Mouse (Mus musculus): ENCODE data around the gene Purb. TPM values are rescaled to one million over a fixed set of nuclear protein-coding genes. Genes with fewer than 3 reads are reported as not detected.
"Not testable (repeated sequence)": the region's sequence is repeated elsewhere in the genome, so short reads cannot be mapped to it uniquely, and the experiment has no call there.

The Purb gene
- polyA plus RNA-seq, 1 experiment from 2014 or later = 19.6 TPM

DNA sequence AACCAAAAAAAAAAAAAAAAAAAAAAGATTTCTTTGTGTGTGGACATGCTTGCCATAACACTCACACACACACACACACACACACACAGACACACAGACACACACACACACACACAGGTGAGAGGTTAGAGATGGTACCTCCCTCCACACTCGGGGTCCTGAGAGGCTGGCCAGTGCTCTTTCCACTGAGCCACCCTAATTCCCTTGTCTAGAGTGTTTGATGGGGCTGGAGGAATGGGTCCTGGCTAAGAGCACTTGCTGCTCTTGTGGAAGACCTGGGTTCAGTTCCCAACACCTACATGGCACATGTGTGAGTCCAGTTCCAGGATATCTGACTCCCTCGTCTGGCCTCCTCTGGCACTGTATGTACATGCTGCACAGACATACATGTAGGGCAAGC lies 38.0 kb downstream of the Purb start:
- peaks cover 16% of the 10 kb centered on the region; the same call in 1 of the 2 replicates for H3K36me3 ChIP-seq (ENCODE audit: control insufficient read depth, insufficient read depth, low read length)
- ATAC-seq (ENCODE audit: low FRiP score, low TSS enrichment) = no peak

DNA sequence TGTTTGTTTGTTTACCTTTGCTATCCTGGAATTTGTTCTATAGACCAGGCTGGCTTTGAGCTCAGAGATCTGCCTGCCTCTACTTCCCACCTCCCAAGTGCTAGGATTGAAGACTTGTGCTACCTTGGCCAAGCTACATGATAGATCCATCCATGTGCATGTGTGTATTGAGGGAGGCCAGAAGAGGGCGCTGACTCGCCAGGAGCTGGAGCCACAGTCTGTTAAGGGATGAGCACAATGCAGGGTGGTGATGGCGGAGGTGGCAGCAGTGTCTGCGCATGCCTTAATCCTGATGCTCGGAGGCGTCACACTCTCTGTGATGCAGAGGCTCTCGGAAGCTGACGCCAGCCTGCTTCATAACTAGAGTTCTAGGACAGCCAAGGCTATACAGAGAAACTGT lies 39.3 kb downstream of the Purb start:
- H3K4me2 ChIP-seq (replicated peaks; ENCODE audit: low read depth) = no peak overlapping the region
- WGBS = 71% methylated on average over 8 of the region's 8 CpGs
- ATAC-seq (ENCODE audit: low FRiP score, low TSS enrichment) (peak; percentile 64; the same call in 1 of the 2 replicates), DNase-seq (ENCODE audit: low spot score) (peak; percentile 49)
- no peaks in the 10 kb centered on the region for H3K9me3 ChIP-seq (ENCODE audit: control insufficient read depth, low read length)
- peaks cover 17% of the 10 kb centered on the region; the same call in 1 of the 2 replicates for H3K36me3 ChIP-seq (ENCODE audit: control insufficient read depth, insufficient read depth, low read length)
- H3K27me3 ChIP-seq (ENCODE audit: control insufficient read depth, insufficient read depth, low read length) = no peaks in the 10 kb centered on the region
- H3K4me3 ChIP-seq (ENCODE audit: low read depth, low read length) = no peak overlapping the region
- H3K9ac ChIP-seq (ENCODE audit: low read length) = no peak overlapping the region
- no peak overlapping the region for H3K27ac ChIP-seq (replicated peaks)
- TF ChIP-seq CTCF (IDR thresholded peaks at IDR 0.05; ENCODE audit: low read depth) = peak; percentile 80
- TF ChIP-seq EP300 (optimal IDR thresholded peaks at IDR 0.05) = no peak
- no peaks in the 10 kb centered on the region for H3K4me1 ChIP-seq (replicated peaks; ENCODE audit: control insufficient read depth, insufficient read depth)

More for the DNA sequence above, 38.0 kb downstream of the Purb start:
- H3K4me1 ChIP-seq (replicated peaks; ENCODE audit: control insufficient read depth, insufficient read depth) = no peaks in the 10 kb centered on the region
- 96% methylated on average over 2 of the region's 2 CpGs for WGBS
- TF ChIP-seq CTCF (IDR thresholded peaks at IDR 0.05; ENCODE audit: low read depth) = no peak
- no peak for TF ChIP-seq EP300 (optimal IDR thresholded peaks at IDR 0.05)
- no peak overlapping the region for H3K27ac ChIP-seq (replicated peaks)
- DNase-seq (ENCODE audit: low spot score) = no peak
- no peak overlapping the region for H3K9ac ChIP-seq (ENCODE audit: low read length)
- H3K27me3 ChIP-seq (ENCODE audit: control insufficient read depth, insufficient read depth, low read length) = no peaks in the 10 kb centered on the region
- H3K4me2 ChIP-seq (replicated peaks; ENCODE audit: low read depth) = no peak overlapping the region
- no peaks in the 10 kb centered on the region for H3K9me3 ChIP-seq (ENCODE audit: control insufficient read depth, low read length)
- no peak overlapping the region for H3K4me3 ChIP-seq (ENCODE audit: low read depth, low read length)

DNA sequence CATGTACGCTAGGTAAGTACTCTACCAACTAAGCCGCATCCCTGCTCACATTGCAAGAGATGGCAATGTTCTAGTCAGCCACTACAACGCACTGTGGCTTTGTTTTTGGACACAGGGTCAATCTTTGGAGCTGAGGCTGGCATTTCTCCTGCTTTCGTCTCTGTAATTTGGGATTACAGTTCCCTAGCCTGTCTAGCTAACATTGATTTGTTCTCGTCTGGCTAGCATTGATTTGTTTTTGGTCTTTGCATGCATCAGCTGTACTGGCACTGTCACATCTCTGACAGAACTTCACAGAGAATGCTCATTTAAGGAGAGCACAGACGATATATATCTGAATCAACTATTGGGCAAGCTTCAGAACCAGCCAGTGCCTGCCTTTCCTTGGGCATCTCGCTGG lies 45.5 kb downstream of the Purb start:
- Histone ChIP-seq H3K27me3 (ENCODE audit: control insufficient read depth, insufficient read depth, low read length) (no peaks in the 10 kb centered on the region), H3K4me3 (ENCODE audit: low read depth, low read length) (no peak overlapping the region), H3K4me2 (replicated peaks; ENCODE audit: low read depth) (no peak overlapping the region), H3K9ac (ENCODE audit: low read length) (no peak overlapping the region), H3K4me1 (replicated peaks; ENCODE audit: control insufficient read depth, insufficient read depth) (no peaks in the 10 kb centered on the region), H3K9me3 (ENCODE audit: control insufficient read depth, low read length) (no peaks in the 10 kb centered on the region), H3K36me3 (ENCODE audit: control insufficient read depth, insufficient read depth, low read length) (peaks cover 20% of the 10 kb centered on the region; the same call in 1 of the 2 replicates), H3K27ac (replicated peaks) (no peak overlapping the region)
- DNase-seq (ENCODE audit: low spot score) = no peak
- WGBS = 89% methylated on average over 7 of the region's 7 CpGs
- ATAC-seq (ENCODE audit: low FRiP score, low TSS enrichment) = no peak
- TF ChIP-seq CTCF (IDR thresholded peaks at IDR 0.05; ENCODE audit: low read depth) (no peak), EP300 (optimal IDR thresholded peaks at IDR 0.05) (no peak)

DNA sequence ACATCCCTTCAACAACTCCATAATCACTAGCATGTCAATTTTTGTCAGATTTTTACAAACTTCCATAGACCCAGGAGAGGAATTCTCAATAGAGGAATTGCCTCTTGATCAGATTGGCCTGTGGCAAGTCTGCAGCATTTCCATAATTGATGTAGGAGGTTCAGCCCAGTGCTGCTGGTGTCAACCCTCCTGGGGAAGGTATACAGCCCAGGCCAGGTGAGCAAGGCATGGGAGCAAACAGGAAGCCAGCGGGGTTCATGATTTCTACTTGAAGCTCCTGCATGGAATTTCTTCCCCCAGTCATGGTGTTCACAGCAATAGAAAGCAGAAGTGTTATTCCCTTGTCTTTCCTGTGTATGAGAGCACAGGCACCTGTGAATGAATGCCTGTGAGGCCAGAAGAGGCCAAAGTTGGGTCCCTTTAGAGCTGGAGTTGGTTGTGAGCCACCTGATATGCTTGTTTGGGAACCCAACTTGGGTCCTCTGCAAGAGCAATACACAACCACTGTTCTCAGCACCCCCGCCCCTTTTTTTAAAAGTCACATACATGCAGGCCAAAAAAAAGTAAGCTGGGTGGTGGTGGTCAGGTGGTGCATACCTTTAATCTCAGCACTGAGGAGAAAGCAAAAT lies 54.9 kb downstream of the Purb start:
- H3K27ac ChIP-seq (replicated peaks) = no peak overlapping the region

DNA sequence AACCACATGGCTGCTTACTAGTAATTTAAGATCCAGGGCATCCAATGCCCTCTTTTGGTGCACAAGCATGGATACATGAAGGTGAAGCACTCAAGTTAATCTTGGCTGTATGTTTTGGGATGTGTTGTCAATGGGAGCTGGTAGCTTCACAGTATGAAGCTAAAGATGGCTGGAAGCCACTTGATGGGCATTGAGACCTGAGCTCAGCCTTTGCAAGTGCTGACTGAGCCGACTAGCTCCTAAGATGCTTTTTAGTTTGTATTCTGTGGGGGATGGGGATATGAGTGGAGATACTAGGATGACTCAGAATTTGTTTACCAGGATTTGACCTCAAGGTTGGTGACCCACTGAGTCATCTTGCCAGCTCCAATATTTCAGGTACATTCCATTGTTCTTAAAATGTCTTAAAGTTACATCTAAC lies 55.4 kb downstream of the Purb start:
- 8% methylated on average over 1 of the region's 1 CpGs for WGBS

More for the DNA sequence above, 54.9 kb downstream of the Purb start:
- 75% methylated on average over 2 of the region's 2 CpGs for WGBS
- no peak overlapping the region for H3K4me3 ChIP-seq (ENCODE audit: low read depth, low read length)
- H3K4me1 ChIP-seq (replicated peaks; ENCODE audit: control insufficient read depth, insufficient read depth) = no peaks in the 10 kb centered on the region
- DNase-seq (ENCODE audit: low spot score) = no peak
- H3K27me3 ChIP-seq (ENCODE audit: control insufficient read depth, insufficient read depth, low read length) = no peaks in the 10 kb centered on the region
- no peak overlapping the region for H3K9ac ChIP-seq (ENCODE audit: low read length)
- H3K9me3 ChIP-seq (ENCODE audit: control insufficient read depth, low read length) = no peaks in the 10 kb centered on the region
- TF ChIP-seq CTCF (IDR thresholded peaks at IDR 0.05; ENCODE audit: low read depth) = no peak
- TF ChIP-seq EP300 (optimal IDR thresholded peaks at IDR 0.05) = no peak
- no peak for ATAC-seq (ENCODE audit: low FRiP score, low TSS enrichment)
- H3K36me3 ChIP-seq (ENCODE audit: control insufficient read depth, insufficient read depth, low read length) = peaks cover 22% of the 10 kb centered on the region
- H3K4me2 ChIP-seq (replicated peaks; ENCODE audit: low read depth) = no peak overlapping the region

DNA sequence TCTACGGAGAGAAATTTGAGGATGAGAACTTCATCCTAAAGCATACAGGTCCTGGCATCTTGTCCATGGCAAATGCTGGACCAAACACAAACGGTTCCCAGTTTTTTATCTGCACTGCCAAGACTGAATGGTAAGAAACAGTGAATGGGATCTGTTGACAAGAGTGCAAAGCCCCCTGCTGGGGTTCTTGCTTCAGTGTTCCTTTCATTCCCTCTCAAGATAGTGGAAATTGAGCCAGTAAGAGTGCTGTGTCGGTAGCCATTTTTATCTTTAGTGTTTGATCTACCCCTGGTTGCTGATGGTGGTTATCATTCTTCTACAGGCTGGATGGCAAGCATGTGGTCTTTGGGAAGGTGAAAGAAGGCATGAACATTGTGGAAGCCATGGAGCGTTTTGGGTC lies 56.6 kb downstream of the Purb start:
- not testable (repeated sequence) for ATAC-seq (ENCODE audit: low FRiP score, low TSS enrichment); H3K27ac ChIP-seq (replicated peaks); H3K9me3 ChIP-seq (ENCODE audit: control insufficient read depth, low read length); H3K4me1 ChIP-seq (replicated peaks; ENCODE audit: control insufficient read depth, insufficient read depth); H3K4me3 ChIP-seq (ENCODE audit: low read depth, low read length); H3K4me2 ChIP-seq (replicated peaks; ENCODE audit: low read depth); DNase-seq (ENCODE audit: low spot score); H3K27me3 ChIP-seq (ENCODE audit: control insufficient read depth, insufficient read depth, low read length); H3K9ac ChIP-seq (ENCODE audit: low read length)
- peaks cover 18% of the 10 kb centered on the region for H3K36me3 ChIP-seq (ENCODE audit: control insufficient read depth, insufficient read depth, low read length)
- 60% methylated on average over 4 of the region's 4 CpGs for WGBS

More for the DNA sequence above, 55.4 kb downstream of the Purb start:
- H3K4me3 ChIP-seq (ENCODE audit: low read depth, low read length) = no peak overlapping the region
- DNase-seq (ENCODE audit: low spot score) (no peak), ATAC-seq (ENCODE audit: low FRiP score, low TSS enrichment) (no peak)
- H3K4me1 ChIP-seq (replicated peaks; ENCODE audit: control insufficient read depth, insufficient read depth) = no peaks in the 10 kb centered on the region
- H3K27me3 ChIP-seq (ENCODE audit: control insufficient read depth, insufficient read depth, low read length) = no peaks in the 10 kb centered on the region
- TF ChIP-seq EP300 (optimal IDR thresholded peaks at IDR 0.05) (no peak), CTCF (IDR thresholded peaks at IDR 0.05; ENCODE audit: low read depth) (no peak)
- H3K27ac ChIP-seq (replicated peaks) = no peak overlapping the region
- no peak overlapping the region for H3K9ac ChIP-seq (ENCODE audit: low read length)
- no peak overlapping the region for H3K4me2 ChIP-seq (replicated peaks; ENCODE audit: low read depth)
- peaks cover 21% of the 10 kb centered on the region for H3K36me3 ChIP-seq (ENCODE audit: control insufficient read depth, insufficient read depth, low read length)
- no peaks in the 10 kb centered on the region for H3K9me3 ChIP-seq (ENCODE audit: control insufficient read depth, low read length)
